Mouse (Mus musculus) embryonic fibroblast, embryonic 13.5 days (primary cell): ENCODE measurements at regions not wholly inside any gene's neighbourhood (a gene's known extent, or its start where the extent isn't known, plus 50 kb on each side); places are given as distances from the start of the nearest gene placed in this dataset.

Experiments
- CTCF ChIP-seq: IDR thresholded peaks from 2 replicates; pipeline ENCODE4 v1.5.1; 2011; ENCODE audit warnings: mild to moderate bottlenecking, control low read depth, low read length, moderate library complexity, borderline replicate concordance; ENCODE audit not compliant: insufficient read depth
- POLR2A ChIP-seq: IDR thresholded peaks from 2 replicates; pipeline ENCODE4 v1.6.1; 2011; ENCODE audit warnings: low read depth, mild to moderate bottlenecking, control low read depth, low read length, moderate library complexity

DNA sequence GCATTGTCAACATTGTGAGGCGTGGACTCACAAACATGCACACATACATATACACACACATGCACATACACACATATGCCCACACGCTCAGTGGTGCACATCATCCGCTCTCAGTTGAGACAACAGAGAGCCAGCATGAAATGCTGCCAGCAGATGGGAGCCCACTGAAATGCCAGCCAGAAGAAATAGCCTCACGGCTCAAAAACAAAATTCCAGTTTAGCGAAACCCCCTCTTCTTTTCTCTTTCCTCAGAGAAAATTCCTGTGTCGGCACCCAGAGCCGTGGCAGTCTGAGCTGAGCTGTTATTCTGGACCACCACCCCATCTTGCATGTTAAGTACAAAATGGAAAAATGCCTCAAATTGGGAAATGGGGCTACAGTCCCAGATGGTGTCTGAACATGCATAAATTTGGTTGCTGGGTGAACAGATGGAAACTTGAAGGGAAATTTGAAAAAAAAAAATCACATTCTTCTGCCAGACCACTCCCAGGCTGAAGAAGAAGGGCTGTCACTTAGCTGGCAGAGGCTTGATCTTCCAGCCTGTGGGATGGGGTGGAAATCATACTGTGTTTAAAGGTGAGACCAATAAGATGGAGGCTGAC, 72.9 kb upstream of the Vstm2b start:
- TF ChIP-seq CTCF (no peak), POLR2A (no peak)
